Mouse (Mus musculus) bone marrow, adult 2 months (tissue): ENCODE data around the gene Wdr18. TPM values are rescaled to one million over a fixed set of nuclear protein-coding genes. Genes with fewer than 3 reads are reported as not detected.

Experiments
- H3K27ac ChIP-seq: fragments of 200-500 bp; 2 replicates; pipeline ENCODE4 v1.5.1; 2012; ENCODE audit warnings: low read depth, mild to moderate bottlenecking, control low read depth, inconsistent platforms, low read length; ENCODE audit not compliant: control insufficient read depth, poor library complexity, insufficient read depth
- H3K4me1 ChIP-seq: fragments of 200-500 bp; 2 replicates; pipeline ENCODE4 v1.6.1; 2011; ENCODE audit warnings: low read length; ENCODE audit not compliant: control insufficient read depth, insufficient read depth
- H3K4me3 ChIP-seq: fragments of 200-500 bp; replicated peaks from 2 replicates; pipeline ENCODE3; 2011; ENCODE audit warnings: mild to moderate bottlenecking, low read depth, low read length, control low read depth; ENCODE audit not compliant: control insufficient read depth
- CTCF ChIP-seq: fragments of 200-500 bp; IDR thresholded peaks from 2 replicates; pipeline ENCODE4 v1.5.1; 2011; ENCODE audit warnings: low read length, control low read depth; ENCODE audit not compliant: control insufficient read depth, insufficient read depth
- POLR2A ChIP-seq: fragments of 200-500 bp; IDR thresholded peaks from 2 replicates; pipeline ENCODE4 v1.6.1; 2011; ENCODE audit warnings: low read depth, mild to moderate bottlenecking, control low read depth, low read length, borderline replicate concordance; ENCODE audit not compliant: control insufficient read depth
- WGBS: fragments of 180-500 bp; shearing (Covaris S2); methylation state at CpG from one replicate; pipeline ENCODE4 v1.1.7; 2018; 5-methylcytosine and 5-hydroxymethylcytosine counted together
- polyA plus RNA-seq: library from polyadenylated mRNA; stranded (reverse); fragments of >200 nt; gene quantifications from 2 replicates; pipeline ENCODE4 v1.2.4, GENCODE M21; 2011; ENCODE audit warnings: low replicate concordance; ENCODE audit not compliant: missing spikeins, insufficient read depth, insufficient read length

Gene Wdr18
- polyA plus RNA-seq: 26.7 and 43.3 TPM in 2 replicates

GRCm38 (mm10) chr10:79959847-79960601, at the start of gene Wdr18:
TSS of gene Wdr18 (plus strand) at chr10:79960152.
- TF ChIP-seq CTCF (peak; percentile 97), POLR2A (peak; percentile 48; the same call in 1 of the 2 replicates)
- Histone ChIP-seq H3K27ac (no peak within 1 kb of the TSS; the same call in 1 of the 2 replicates), H3K4me3 (peak within 1 kb of the TSS; percentile 79), H3K4me1 (peaks cover 4% of the 10 kb centered on the region)
- under 1% methylated on average over 61 of the region's 61 CpGs for WGBS

- Histone ChIP-seq H3K4me3 (no peak within 1 kb of the TSS), H3K27ac (no peak within 1 kb of the TSS; the same call in 1 of the 2 replicates), H3K4me1 (peaks cover 5% of the 10 kb centered on the region)
- TF ChIP-seq CTCF (no peak), POLR2A (no peak)
- WGBS: 93% methylated on average over 4 of the region's 4 CpGs
Observed at GRCm38 (mm10) chr10:79910556-79910955, 49.4 kb upstream of the Wdr18 start, which contains the start of gene Gm26602. TSS of gene Gm26602 (plus strand) at chr10:79910856.

- WGBS: 86% methylated on average over 20 of the region's 20 CpGs
- Histone ChIP-seq H3K4me3 (no peak overlapping the region), H3K27ac (no peak overlapping the region), H3K4me1 (peaks cover 7% of the 10 kb centered on the region)
- TF ChIP-seq CTCF: no peak
- no peak for TF ChIP-seq POLR2A
Observed at GRCm38 (mm10) chr10:79912412-79912811, 47.5 kb upstream of the Wdr18 start.

DNA sequence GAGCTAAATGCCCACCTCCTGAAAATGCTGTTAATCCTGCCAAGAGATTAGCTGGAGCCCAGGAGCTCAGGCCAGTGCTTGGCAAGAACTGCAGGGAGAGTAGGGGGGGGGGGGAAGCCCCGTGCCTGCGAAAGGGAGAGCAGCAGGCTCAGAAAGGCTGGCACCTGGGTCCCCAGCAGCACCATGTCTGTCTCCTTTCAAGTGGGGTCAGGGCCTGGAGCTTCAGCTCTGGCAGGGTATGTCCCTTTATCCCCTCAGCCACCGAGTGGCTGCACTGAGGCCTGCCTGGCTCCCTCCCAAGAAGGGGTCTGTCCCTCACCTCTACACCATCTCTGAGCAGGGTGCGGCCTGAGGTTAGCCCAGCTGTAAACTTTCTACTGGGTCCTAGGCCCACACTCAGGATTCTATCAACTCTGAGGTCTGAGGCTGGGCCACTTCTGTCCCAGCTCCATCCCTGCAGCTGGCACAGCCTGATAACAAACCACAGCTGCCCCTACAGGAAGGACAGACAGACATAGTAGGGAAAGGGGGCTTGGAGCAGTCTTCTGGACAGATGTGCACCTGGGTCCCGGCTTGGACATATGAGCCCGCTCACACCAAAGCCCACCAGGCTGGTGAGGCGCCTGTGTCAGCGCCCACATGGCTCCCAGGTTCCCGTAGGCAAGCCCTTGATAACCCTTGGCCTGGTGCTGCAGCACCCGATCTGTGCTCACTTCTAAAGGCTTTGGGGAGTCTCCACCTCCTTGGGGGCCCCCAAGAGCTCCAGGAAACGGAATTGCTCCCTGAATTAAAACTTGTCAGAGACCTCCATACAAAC, 45.6 kb upstream of the Wdr18 start:
- Histone ChIP-seq H3K4me1 (peaks cover 5% of the 10 kb centered on the region), H3K4me3 (peak overlapping the region; percentile 72), H3K27ac (peak overlapping the region; percentile 81)
- TF ChIP-seq POLR2A: no peak
- TF ChIP-seq CTCF: no peak
- WGBS: 36% methylated on average over 11 of the region's 11 CpGs

GRCm38 (mm10) chr10:79914948-79915596, 44.9 kb upstream of the Wdr18 start:
- H3K4me3 ChIP-seq: peak overlapping the region; percentile 72
- 15% methylated on average over 7 of the region's 7 CpGs for WGBS
- H3K27ac ChIP-seq: peak overlapping the region; percentile 81
- TF ChIP-seq CTCF (no peak), POLR2A (no peak)
- H3K4me1 ChIP-seq: peaks cover 3% of the 10 kb centered on the region

- Histone ChIP-seq H3K4me3 (peak overlapping the region; percentile 96), H3K27ac (peak overlapping the region; percentile 86), H3K4me1 (peaks cover 5% of the 10 kb centered on the region)
- TF ChIP-seq POLR2A (no peak), CTCF (no peak)
- 8% methylated on average over 8 of the region's 8 CpGs for WGBS
Observed at GRCm38 (mm10) chr10:79916081-79916480, 43.9 kb upstream of the Wdr18 start.

DNA sequence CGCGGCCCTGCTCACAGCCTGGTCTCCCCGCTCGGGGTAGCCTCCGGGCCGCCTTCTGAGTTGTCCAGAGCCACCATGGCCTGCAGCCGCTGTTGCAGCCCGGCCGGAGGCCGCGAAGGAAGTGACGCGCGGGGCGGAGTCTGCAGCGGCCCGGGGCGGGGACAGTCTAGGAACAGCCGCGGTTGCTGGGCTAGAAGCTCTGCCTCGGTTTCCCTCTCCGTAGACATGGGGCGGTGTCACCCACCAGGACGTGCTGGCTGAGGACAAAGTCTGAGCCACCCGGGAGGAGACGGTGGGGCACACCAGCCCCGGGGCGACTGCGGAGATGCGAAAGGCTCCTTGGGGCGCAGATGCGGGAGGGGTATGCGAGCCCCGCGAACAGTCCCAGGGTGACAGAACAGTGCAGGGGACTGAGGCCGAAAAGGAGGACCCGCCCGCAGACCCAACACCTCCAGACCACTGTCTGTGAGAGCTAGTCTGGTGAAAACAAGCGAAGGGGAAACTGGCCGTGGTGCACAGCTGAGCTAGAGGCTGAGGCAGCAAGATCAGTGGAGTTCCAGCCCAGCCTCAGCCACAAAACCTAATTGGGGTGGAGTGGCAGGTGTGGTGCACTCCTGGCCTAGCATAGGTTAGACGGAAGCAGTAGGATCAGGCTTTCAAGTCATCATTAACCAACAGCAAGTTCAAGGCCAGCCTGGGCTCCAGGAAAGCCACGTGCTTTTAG, 43.0 kb upstream of the Wdr18 start, which contains the start of gene Kiss1r:
Gene Kiss1r, plus strand, starts transcription at position 164 of the 724 bp plus-strand sequence.
- TF ChIP-seq CTCF (no peak), POLR2A (peak; percentile 90; the same call in 1 of the 2 replicates)
- Histone ChIP-seq H3K27ac (peak within 1 kb of the TSS; percentile 86), H3K4me3 (peak within 1 kb of the TSS; percentile 96), H3K4me1 (peaks cover 5% of the 10 kb centered on the region)
- WGBS: 2% methylated on average over 42 of the region's 42 CpGs
